Mouse (Mus musculus) forebrain, postnatal 0 days (tissue): ENCODE measurements around the gene Hibch. TPM values are rescaled to one million over a fixed set of nuclear protein-coding genes. Genes with fewer than 3 reads are reported as not detected.

Experiments
- ATAC-seq: fragments of 200-750 bp; cut with Nextera tagmentation; 2 replicates; pipeline ENCODE4 v1.8.0; 2017; ENCODE audit warnings: mild to moderate bottlenecking, moderate library complexity
- DNase-seq: peaks from one replicate; pipeline ENCODE4 v3.0.0-alpha.2; 2015
- H3K27ac ChIP-seq: fragments of 300-500 bp; sonication (generic); 2 replicates; pipeline ENCODE4 v1.5.1; 2014; ENCODE audit warnings: low read depth, mild to moderate bottlenecking, antibody characterized with exemption, low read length, moderate library complexity, mixed read lengths
- H3K27me3 ChIP-seq: fragments of 300-500 bp; sonication (generic); 2 replicates; pipeline ENCODE4 v1.6.1; 2014; ENCODE audit warnings: mild to moderate bottlenecking, low read length, mixed read lengths; ENCODE audit not compliant: insufficient read depth
- H3K36me3 ChIP-seq: fragments of 300-500 bp; sonication (generic); 2 replicates; pipeline ENCODE4 v1.6.1; 2014; ENCODE audit warnings: mild to moderate bottlenecking, moderate library complexity; ENCODE audit not compliant: insufficient read depth
- H3K4me1 ChIP-seq: fragments of 300-500 bp; sonication (generic); 2 replicates; pipeline ENCODE4 v1.6.1; 2014; ENCODE audit warnings: antibody characterized with exemption; ENCODE audit not compliant: insufficient read depth
- H3K4me2 ChIP-seq: fragments of 300-500 bp; sonication (generic); 2 replicates; pipeline ENCODE4 v1.6.1; 2014; ENCODE audit warnings: low read depth, mild to moderate bottlenecking, moderate library complexity
- H3K4me3 ChIP-seq: fragments of 300-500 bp; sonication (generic); 2 replicates; pipeline ENCODE4 v1.5.1; 2014; ENCODE audit warnings: low read depth, low read length, mixed read lengths
- H3K9ac ChIP-seq: fragments of 300-500 bp; sonication (generic); 2 replicates; pipeline ENCODE4 v1.6.1; 2014; ENCODE audit warnings: mild to moderate bottlenecking
- H3K9me3 ChIP-seq: fragments of 300-500 bp; sonication (generic); 2 replicates; pipeline ENCODE4 v1.6.1; 2016; ENCODE audit warnings: low read length
- CTCF ChIP-seq: sonication (generic); IDR thresholded peaks from 2 replicates; pipeline ENCODE4 v1.5.1; 2016; ENCODE audit warnings: antibody characterized with exemption, control low read depth, low read depth
- WGBS: fragments of 180-500 bp; shearing (Covaris S2); extraction: QIAGEN DNeasy Blood & Tissue Kit; methylation state at CpG from one replicate; pipeline ENCODE4 v1.1.7; 2014; 5-methylcytosine and 5-hydroxymethylcytosine counted together
- polyA plus RNA-seq: library from polyadenylated mRNA; unstranded; fragments of >200 nt; fragmentation: Nextera tagmentation; extraction: Ambion mirVana; gene quantifications from 2 replicates; pipeline ENCODE4 v1.2.1, GENCODE M21; 2015
- total RNA-seq: library from RNA; depleted of rRNA; stranded (reverse); fragments of >200 nt; gene quantifications from 2 replicates; pipeline ENCODE4 v1.2.3, GENCODE M21; 2014; rRNA removed

Gene Hibch
- 9.9 and 12.8 TPM in 2 replicates for total RNA-seq
- 15.2 and 15.4 TPM in 2 replicates for polyA plus RNA-seq

- WGBS = 3% methylated on average over 45 of the region's 45 CpGs
- Histone ChIP-seq H3K27me3 (no peaks in the 10 kb centered on the region), H3K27ac (peak within 1 kb of the TSS; percentile 74), H3K4me3 (peak within 1 kb of the TSS; percentile 67), H3K9ac (peak within 1 kb of the TSS; percentile 70), H3K4me2 (peak within 1 kb of the TSS; percentile 77), H3K4me1 (no peaks in the 10 kb centered on the region; the same call in 1 of the 2 replicates), H3K36me3 (no peaks in the 10 kb centered on the region), H3K9me3 (no peaks in the 10 kb centered on the region)
- peak; percentile 95 for DNase-seq
- TF ChIP-seq CTCF = no peak
- ATAC-seq = peak; percentile 99
These were observed at the start of gene Hibch for GRCm38 (mm10) chr1:52844782-52845665. Gene Hibch, plus strand, starts transcription at chr1:52844929.

- TF ChIP-seq CTCF = no peak
- H3K9me3 ChIP-seq = no peaks in the 10 kb centered on the region
- no peaks in the 10 kb centered on the region for H3K27me3 ChIP-seq
- DNase-seq (peak; percentile 22), ATAC-seq (peak; percentile 84)
- no peaks in the 10 kb centered on the region for H3K4me1 ChIP-seq
- no peak overlapping the region for H3K4me3 ChIP-seq
- no peak overlapping the region for H3K27ac ChIP-seq
- no peak overlapping the region for H3K4me2 ChIP-seq
- H3K36me3 ChIP-seq = peaks cover 28% of the 10 kb centered on the region
- no peak overlapping the region for H3K9ac ChIP-seq
- WGBS = 76% methylated on average over 2 of the region's 2 CpGs
These were observed 48.8 kb upstream of the Hibch start for GRCm38 (mm10) chr1:52795927-52796326.

GRCm38 (mm10) chr1:52799056-52799726 is 45.5 kb upstream of the Hibch start:
- H3K9ac ChIP-seq = no peak overlapping the region
- H3K4me1 ChIP-seq = no peaks in the 10 kb centered on the region
- peaks cover 10% of the 10 kb centered on the region for H3K36me3 ChIP-seq
- H3K27ac ChIP-seq = peak overlapping the region; percentile 10; the same call in 1 of the 2 replicates
- H3K27me3 ChIP-seq = no peaks in the 10 kb centered on the region
- DNase-seq (no peak), ATAC-seq (peak; percentile 21; the same call in 1 of the 2 replicates)
- no peak overlapping the region for H3K4me2 ChIP-seq
- H3K4me3 ChIP-seq = no peak overlapping the region
- no peaks in the 10 kb centered on the region for H3K9me3 ChIP-seq
- TF ChIP-seq CTCF = no peak
- 70% methylated on average over 10 of the region's 10 CpGs for WGBS

- Histone ChIP-seq H3K27ac (no peak overlapping the region), H3K4me1 (no peaks in the 10 kb centered on the region), H3K36me3 (peaks cover 4% of the 10 kb centered on the region; the same call in 1 of the 2 replicates), H3K4me2 (no peak overlapping the region), H3K4me3 (no peak overlapping the region), H3K27me3 (no peaks in the 10 kb centered on the region), H3K9me3 (no peaks in the 10 kb centered on the region), H3K9ac (no peak overlapping the region)
- no peak for TF ChIP-seq CTCF
- peak; percentile 14 for DNase-seq
- 48% methylated on average over 5 of the region's 5 CpGs for WGBS
- peak; percentile 65 for ATAC-seq
These were observed 45.0 kb upstream of the Hibch start for GRCm38 (mm10) chr1:52799772-52800171.

GRCm38 (mm10) chr1:52800340-52800740 is 44.4 kb upstream of the Hibch start:
- Histone ChIP-seq H3K4me3 (no peak overlapping the region), H3K4me2 (no peak overlapping the region), H3K9me3 (no peaks in the 10 kb centered on the region), H3K36me3 (peaks cover 3% of the 10 kb centered on the region; the same call in 1 of the 2 replicates), H3K27me3 (no peaks in the 10 kb centered on the region), H3K4me1 (no peaks in the 10 kb centered on the region), H3K27ac (no peak overlapping the region), H3K9ac (no peak overlapping the region)
- 80% methylated on average over 3 of the region's 3 CpGs for WGBS
- no peak for ATAC-seq
- DNase-seq = no peak
- TF ChIP-seq CTCF = no peak

GRCm38 (mm10) chr1:52801651-52802050 is 43.1 kb upstream of the Hibch start:
- Histone ChIP-seq H3K27me3 (no peaks in the 10 kb centered on the region), H3K4me3 (no peak overlapping the region), H3K4me1 (no peaks in the 10 kb centered on the region), H3K4me2 (no peak overlapping the region), H3K9me3 (no peaks in the 10 kb centered on the region), H3K9ac (no peak overlapping the region), H3K36me3 (peaks cover 4% of the 10 kb centered on the region; the same call in 1 of the 2 replicates), H3K27ac (no peak overlapping the region)
- no peak for TF ChIP-seq CTCF
- ATAC-seq (no peak), DNase-seq (no peak)
- WGBS = 90% methylated on average over 5 of the region's 5 CpGs
